Mouse (Mus musculus) neural tube, embryonic 12.5 days (tissue): ENCODE results near the gene Pdzd2. TPM values are rescaled to one million over a fixed set of nuclear protein-coding genes. Genes with fewer than 3 reads are reported as not detected.

ENCODE experiments used
- ATAC-seq: fragments of 200-750 bp; cut with Nextera tagmentation; 2 replicates; pipeline ENCODE4 v1.8.0; 2017; ENCODE audit warnings: low read depth, mild to moderate bottlenecking, moderate TSS enrichment, moderate library complexity; ENCODE audit not compliant: low FRiP score
- H3K27ac ChIP-seq: fragments of 300-500 bp; sonication (generic); 2 replicates; pipeline ENCODE4 v1.5.1; 2016
- H3K27me3 ChIP-seq: fragments of 300-500 bp; sonication (generic); replicated peaks from 2 replicates; pipeline ENCODE4 v1.6.1; 2016; ENCODE audit warnings: mild to moderate bottlenecking
- H3K36me3 ChIP-seq: fragments of 300-500 bp; sonication (generic); 2 replicates; pipeline ENCODE4 v1.6.1; 2016; ENCODE audit warnings: mild to moderate bottlenecking
- H3K4me1 ChIP-seq: fragments of 300-500 bp; sonication (generic); 2 replicates; pipeline ENCODE4 v1.6.1; 2016
- H3K4me2 ChIP-seq: fragments of 300-500 bp; sonication (generic); replicated peaks from 2 replicates; pipeline ENCODE4 v1.6.1; 2016; ENCODE audit warnings: mild to moderate bottlenecking
- H3K4me3 ChIP-seq: fragments of 300-500 bp; sonication (generic); 2 replicates; pipeline ENCODE4 v1.5.1; 2016
- H3K9ac ChIP-seq: fragments of 300-500 bp; sonication (generic); 2 replicates; pipeline ENCODE4 v1.6.1; 2016; ENCODE audit warnings: mild to moderate bottlenecking
- H3K9me3 ChIP-seq: fragments of 300-500 bp; sonication (generic); 2 replicates; pipeline ENCODE4 v1.6.1; 2016; ENCODE audit warnings: mild to moderate bottlenecking
- WGBS: fragments of 180-500 bp; shearing (Covaris S2); methylation state at CpG from one replicate; pipeline ENCODE4 v1.1.7; 2016; 5-methylcytosine and 5-hydroxymethylcytosine counted together
- polyA plus RNA-seq: library from polyadenylated mRNA; unstranded; fragments of >200 nt; fragmentation: Nextera tagmentation; extraction: Ambion mirVana; gene quantifications from 2 replicates; pipeline ENCODE4 v1.2.1, GENCODE M21; 2016

The Pdzd2 gene
- polyA plus RNA-seq, 1 experiment from 2014 or later, result 7.3 TPM

DNA sequence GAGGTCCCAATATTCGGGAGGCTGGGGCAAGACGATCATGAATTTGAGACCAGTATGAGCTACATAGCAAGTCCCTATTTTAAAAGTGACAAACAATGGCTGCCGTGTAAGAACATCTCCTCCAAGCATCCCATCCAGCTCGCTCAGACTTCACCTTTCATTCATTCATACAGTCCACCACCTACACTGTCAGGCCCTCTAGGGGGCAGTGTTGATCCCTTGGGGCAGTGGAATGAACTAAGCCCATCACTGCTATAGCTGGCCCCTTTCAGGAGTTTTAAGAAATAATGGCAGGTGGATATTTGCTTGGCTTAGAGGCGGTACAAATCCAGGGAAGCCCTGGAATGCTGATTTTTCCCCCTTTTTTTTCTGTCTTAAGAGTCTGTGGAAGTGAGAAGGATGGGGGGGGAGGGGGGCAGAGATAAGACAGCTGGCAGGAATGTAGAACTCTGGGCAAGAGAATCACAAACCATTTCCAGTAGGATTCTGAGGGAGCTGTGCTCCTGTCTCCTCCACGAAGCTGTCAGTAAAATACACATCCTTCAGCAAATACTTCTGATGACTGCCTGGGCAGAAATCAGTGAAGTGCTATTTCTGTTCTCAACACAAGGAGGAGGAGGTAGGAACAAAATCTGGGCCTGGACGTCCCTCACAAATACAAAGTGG, 49.9 kb downstream of the Pdzd2 start:
- Histone ChIP-seq H3K4me1 (no peaks in the 10 kb centered on the region), H3K9ac (no peak overlapping the region), H3K9me3 (no peaks in the 10 kb centered on the region), H3K27me3 (no peaks in the 10 kb centered on the region), H3K27ac (no peak overlapping the region), H3K36me3 (no peaks in the 10 kb centered on the region), H3K4me2 (no peak overlapping the region), H3K4me3 (no peak overlapping the region)
- 84% methylated on average over 7 of the region's 7 CpGs for WGBS
- no peak for ATAC-seq

DNA sequence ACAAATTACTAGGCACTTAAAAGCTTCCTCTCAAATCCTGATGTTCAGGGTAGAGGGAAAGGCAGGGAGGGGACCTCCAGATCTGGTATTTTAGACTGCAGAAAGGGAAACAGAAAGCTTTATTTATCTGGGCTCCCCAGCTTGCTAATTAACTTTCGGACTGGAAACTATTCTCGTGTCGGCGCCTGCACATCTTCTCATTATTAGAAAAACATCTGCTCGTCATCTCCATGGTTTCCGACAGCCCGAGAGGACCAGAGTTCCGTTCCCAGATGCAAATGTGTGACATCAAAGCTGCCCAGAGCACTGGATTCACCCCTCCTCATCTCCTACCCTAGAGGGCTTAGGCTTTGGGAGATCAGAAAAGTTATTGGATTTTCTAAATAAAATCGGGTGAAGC, 57.2 kb downstream of the Pdzd2 start:
- ATAC-seq, result no peak
- H3K9ac ChIP-seq, result no peak overlapping the region
- no peak overlapping the region for H3K4me2 ChIP-seq
- H3K27me3 ChIP-seq, result no peaks in the 10 kb centered on the region
- H3K4me3 ChIP-seq, result no peak overlapping the region
- no peaks in the 10 kb centered on the region for H3K9me3 ChIP-seq
- WGBS, result 65% methylated on average over 9 of the region's 9 CpGs
- H3K36me3 ChIP-seq, result no peaks in the 10 kb centered on the region
- H3K4me1 ChIP-seq, result no peaks in the 10 kb centered on the region
- H3K27ac ChIP-seq, result no peak overlapping the region

DNA sequence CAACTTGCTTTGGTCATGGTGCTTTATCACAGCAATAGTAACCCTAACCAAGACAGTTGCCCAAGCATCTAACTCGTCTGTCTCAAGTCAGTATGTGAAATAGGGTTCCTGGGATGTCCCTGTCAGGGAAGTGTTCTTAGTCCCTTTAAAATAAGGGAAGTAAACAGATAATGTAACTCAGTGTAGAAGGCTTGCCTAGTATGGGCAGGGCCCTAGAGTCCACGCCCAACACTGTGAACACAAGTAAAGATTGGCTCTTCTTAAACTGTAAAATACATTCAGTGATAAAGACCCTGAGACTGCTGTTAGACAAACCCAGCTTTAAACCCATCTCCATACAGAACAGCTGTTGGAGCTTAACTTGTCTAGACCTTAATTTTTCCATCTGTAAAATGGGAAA, 57.8 kb downstream of the Pdzd2 start:
- no peaks in the 10 kb centered on the region for H3K36me3 ChIP-seq
- 92% methylated on average over 2 of the region's 2 CpGs for WGBS
- H3K4me3 ChIP-seq, result no peak overlapping the region
- no peaks in the 10 kb centered on the region for H3K4me1 ChIP-seq
- ATAC-seq, result no peak
- H3K9me3 ChIP-seq, result no peaks in the 10 kb centered on the region
- no peak overlapping the region for H3K9ac ChIP-seq
- H3K27me3 ChIP-seq, result no peaks in the 10 kb centered on the region
- H3K27ac ChIP-seq, result no peak overlapping the region
- no peak overlapping the region for H3K4me2 ChIP-seq

DNA sequence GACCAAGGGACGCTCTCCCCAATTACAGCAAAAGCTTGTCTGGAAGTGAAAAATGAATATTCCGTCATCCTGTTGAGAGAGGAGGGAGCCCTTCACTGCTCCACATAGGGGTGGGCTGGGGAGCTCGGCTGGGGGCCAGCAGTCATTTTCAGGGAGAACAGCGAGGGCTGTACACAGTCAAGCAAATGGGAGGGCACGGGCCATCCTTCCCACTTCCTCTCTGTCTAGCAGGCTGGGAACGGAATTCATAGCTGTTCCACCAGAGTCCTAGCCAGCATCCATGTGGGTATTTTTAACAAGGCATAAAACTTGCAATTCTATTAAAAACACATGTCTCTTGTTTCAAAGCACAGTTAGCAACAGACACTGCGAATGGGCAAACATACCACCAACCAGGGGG, 59.0 kb downstream of the Pdzd2 start:
- H3K36me3 ChIP-seq, result no peaks in the 10 kb centered on the region
- no peaks in the 10 kb centered on the region for H3K9me3 ChIP-seq
- ATAC-seq, result no peak
- H3K27ac ChIP-seq, result no peak overlapping the region
- no peak overlapping the region for H3K4me2 ChIP-seq
- H3K4me3 ChIP-seq, result no peak overlapping the region
- no peaks in the 10 kb centered on the region for H3K27me3 ChIP-seq
- H3K9ac ChIP-seq, result no peak overlapping the region
- no peaks in the 10 kb centered on the region for H3K4me1 ChIP-seq
- WGBS, result 68% methylated on average over 7 of the region's 7 CpGs

DNA sequence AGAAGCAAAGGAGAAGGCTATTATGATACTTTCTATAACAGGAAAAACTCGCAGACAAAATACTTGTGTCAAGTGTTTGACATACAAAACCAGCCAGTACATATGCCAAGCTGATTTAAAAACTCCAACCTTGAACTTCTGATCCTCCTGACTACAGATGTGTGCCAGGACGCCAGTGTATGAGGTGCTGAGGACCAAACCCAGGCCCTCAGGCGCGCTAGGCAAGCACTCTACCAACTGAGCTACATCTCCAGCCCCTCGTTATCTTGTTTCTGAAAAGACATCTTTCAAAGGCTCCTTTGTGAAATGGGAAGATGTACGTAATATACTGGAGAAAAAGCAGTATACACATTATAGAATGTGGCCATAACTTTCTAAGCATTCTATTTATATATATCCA, 59.7 kb downstream of the Pdzd2 start:
- no peak overlapping the region for H3K27ac ChIP-seq
- 85% methylated on average over 6 of the region's 6 CpGs for WGBS
- no peaks in the 10 kb centered on the region for H3K4me1 ChIP-seq
- no peaks in the 10 kb centered on the region for H3K9me3 ChIP-seq
- H3K9ac ChIP-seq, result no peak overlapping the region
- no peak overlapping the region for H3K4me3 ChIP-seq
- H3K4me2 ChIP-seq, result no peak overlapping the region
- no peaks in the 10 kb centered on the region for H3K27me3 ChIP-seq
- H3K36me3 ChIP-seq, result no peaks in the 10 kb centered on the region
- no peak for ATAC-seq

DNA sequence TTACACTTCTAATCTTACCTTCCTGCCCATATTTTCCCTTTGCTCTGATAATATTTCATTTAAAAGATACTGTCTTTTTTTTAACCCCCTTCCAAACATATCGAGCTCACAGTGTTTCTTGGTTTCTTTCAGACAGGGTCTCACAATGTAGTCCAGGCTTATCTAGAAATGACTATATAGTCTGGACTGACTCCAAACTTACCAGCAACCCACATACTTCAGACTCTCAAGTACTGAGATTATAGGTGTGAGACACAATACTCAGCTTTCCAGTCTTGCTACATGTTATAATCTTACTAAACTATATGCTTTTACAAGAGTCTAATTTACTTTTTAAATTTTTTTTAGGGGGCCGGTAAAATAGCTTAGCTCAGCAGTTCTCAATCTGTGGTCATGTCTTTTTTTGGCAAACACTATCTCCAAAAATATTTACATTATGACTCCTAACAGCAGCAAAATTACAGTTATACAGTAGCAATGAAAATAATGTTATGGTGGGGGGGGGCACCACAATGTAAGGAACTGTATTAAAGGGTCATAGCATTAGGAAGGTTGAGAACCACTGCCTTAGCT, 61.1 kb downstream of the Pdzd2 start:
- Histone ChIP-seq H3K36me3 (no peaks in the 10 kb centered on the region), H3K4me3 (no peak overlapping the region), H3K9ac (no peak overlapping the region), H3K27ac (no peak overlapping the region), H3K4me1 (no peaks in the 10 kb centered on the region), H3K9me3 (no peaks in the 10 kb centered on the region), H3K27me3 (no peaks in the 10 kb centered on the region), H3K4me2 (no peak overlapping the region)
- no peak for ATAC-seq
- WGBS, result 92% methylated on average over 2 of the region's 2 CpGs

DNA sequence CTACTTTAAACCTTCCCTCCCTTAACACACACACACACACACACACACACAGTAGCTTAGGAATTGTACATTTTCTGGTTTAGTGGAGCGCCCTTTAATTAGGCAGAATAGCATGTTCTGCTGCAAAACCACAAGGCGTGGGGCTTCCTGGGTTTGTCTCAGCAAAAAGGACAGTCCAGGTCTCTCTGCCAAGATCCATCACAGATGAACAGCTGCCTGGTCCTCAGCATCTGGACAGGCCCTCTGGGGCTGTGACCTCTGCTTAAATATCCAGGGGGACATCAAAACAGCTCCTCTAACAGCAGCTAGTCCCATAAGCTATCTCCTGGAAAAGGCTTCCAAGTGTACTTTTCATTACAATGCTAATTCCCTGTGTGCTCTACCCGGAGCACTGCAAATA, 64.4 kb downstream of the Pdzd2 start:
- Histone ChIP-seq H3K4me2 (no peak overlapping the region), H3K27me3 (no peaks in the 10 kb centered on the region), H3K4me3 (no peak overlapping the region), H3K9ac (no peak overlapping the region), H3K9me3 (no peaks in the 10 kb centered on the region), H3K36me3 (no peaks in the 10 kb centered on the region), H3K27ac (no peak overlapping the region), H3K4me1 (no peaks in the 10 kb centered on the region)
- no peak for ATAC-seq
- WGBS, result 81% methylated on average over 3 of the region's 3 CpGs

DNA sequence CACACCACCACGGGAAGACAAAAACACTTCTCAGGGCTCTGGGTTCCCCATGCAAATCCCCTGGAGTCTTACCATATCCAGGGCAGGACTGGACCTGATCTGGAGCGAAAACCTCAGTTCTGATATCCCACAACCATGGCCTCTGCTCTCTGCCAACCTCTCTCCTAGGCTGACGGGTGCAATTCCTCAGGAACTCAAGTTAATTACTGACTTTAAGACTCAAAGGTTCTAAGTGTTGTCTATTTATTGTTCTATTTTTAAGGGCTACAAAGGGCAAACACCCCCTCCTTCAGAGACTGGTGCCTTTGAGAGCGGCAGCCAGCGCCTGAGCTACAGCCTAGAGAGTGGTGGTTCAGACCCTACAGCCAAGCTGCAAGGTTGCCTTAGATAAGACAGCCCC, 65.7 kb downstream of the Pdzd2 start:
- H3K4me1 ChIP-seq, result no peaks in the 10 kb centered on the region
- H3K9ac ChIP-seq, result no peak overlapping the region
- no peak overlapping the region for H3K4me2 ChIP-seq
- no peak for ATAC-seq
- WGBS, result 79% methylated on average over 5 of the region's 5 CpGs
- H3K27ac ChIP-seq, result no peak overlapping the region
- no peaks in the 10 kb centered on the region for H3K36me3 ChIP-seq
- no peaks in the 10 kb centered on the region for H3K27me3 ChIP-seq
- H3K9me3 ChIP-seq, result no peaks in the 10 kb centered on the region
- no peak overlapping the region for H3K4me3 ChIP-seq

DNA sequence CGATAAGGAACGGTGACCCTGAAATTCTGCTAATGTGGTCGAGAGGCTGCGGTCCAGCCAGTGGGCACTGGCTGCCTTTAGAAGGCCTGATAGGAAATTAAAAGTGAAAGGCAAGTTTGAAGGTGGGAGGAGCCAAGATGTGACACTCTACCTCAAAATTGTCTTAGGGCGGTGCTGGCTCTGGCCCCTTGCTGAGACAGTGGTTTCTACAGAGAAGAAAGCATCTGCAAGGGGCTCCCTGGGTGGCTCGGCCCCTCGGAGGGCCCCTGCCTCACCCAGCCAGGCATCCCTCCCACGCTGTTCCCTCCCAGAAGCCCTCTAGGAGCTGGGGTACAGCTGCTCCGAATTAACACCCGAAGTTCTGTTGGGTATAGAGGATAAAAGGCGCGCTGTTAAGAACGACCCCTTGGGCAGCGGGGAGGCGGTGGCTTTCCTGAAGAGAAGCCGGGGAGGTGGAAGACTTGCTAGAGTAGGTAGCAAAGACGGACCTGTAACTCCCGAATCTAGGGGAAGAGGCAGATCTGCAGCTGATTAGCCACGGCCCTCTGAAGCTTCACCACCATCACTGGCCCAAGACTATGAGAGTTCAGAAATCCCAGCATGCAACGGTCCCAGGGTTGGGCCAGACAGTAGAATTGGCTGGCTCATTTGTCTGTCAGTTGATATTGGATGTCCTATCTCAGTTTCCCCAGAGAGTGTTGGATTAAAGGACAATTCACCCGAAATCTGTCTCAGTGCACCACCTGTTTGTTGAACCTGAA, 71.8 kb downstream of the Pdzd2 start:
- H3K4me1 ChIP-seq, result no peaks in the 10 kb centered on the region
- no peaks in the 10 kb centered on the region for H3K27me3 ChIP-seq
- no peak overlapping the region for H3K27ac ChIP-seq
- 0 out of 2 replicates have a peak overlapping the region, but pooled peaks have one; percentile 28 for H3K4me2 ChIP-seq
- WGBS, result 43% methylated on average over 21 of the region's 21 CpGs
- ATAC-seq, result no peak
- H3K9ac ChIP-seq, result no peak overlapping the region
- no peaks in the 10 kb centered on the region for H3K9me3 ChIP-seq
- H3K4me3 ChIP-seq, result no peak overlapping the region
- H3K36me3 ChIP-seq, result no peaks in the 10 kb centered on the region

DNA sequence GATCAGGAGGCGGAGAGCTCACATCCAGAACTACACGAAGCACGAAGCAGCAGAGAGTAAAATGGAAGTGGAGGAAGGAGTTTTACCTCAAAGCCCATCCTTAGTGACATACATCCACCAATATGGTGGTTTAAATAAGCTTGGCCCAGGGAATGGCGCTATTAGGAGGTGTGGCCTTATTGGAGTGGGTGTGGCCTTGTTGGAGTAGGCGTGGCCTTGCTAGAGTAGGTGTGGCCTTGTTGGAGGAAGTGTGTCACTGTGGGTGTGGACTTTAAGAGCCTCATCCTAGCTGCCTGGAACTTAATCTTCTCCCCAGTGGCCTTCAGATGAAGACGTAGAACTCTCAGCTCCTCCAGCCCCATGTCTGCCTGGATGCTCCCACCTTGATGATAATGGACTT, 73.8 kb downstream of the Pdzd2 start:
- Histone ChIP-seq H3K27me3 (no peaks in the 10 kb centered on the region), H3K4me3 (no peak overlapping the region), H3K9me3 (no peaks in the 10 kb centered on the region), H3K9ac (no peak overlapping the region), H3K4me1 (no peaks in the 10 kb centered on the region), H3K4me2 (no peak overlapping the region), H3K36me3 (no peaks in the 10 kb centered on the region), H3K27ac (no peak overlapping the region)
- ATAC-seq, result no peak
- WGBS, result 91% methylated on average over 6 of the region's 6 CpGs

DNA sequence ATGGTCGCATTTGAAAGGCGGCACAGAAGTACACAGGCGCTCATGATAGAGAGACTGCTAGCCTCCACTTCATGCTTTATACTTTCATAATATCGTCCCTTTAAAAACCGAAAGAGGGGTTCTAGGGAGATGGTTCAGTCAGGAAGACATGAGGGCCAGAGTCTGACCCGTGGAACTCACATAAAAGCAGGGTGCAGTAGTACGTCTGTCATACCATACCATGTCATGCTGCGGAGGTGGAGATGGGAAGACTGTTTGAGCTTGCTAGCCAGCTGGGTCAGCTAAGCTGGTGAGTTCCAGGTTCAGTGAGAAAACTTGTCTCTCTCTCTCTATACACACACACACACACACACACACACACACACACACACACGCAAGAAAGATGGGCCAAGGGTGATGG, 76.4 kb downstream of the Pdzd2 start:
- Histone ChIP-seq H3K27ac (no peak overlapping the region), H3K4me1 (no peaks in the 10 kb centered on the region), H3K4me2 (no peak overlapping the region), H3K9ac (no peak overlapping the region), H3K36me3 (no peaks in the 10 kb centered on the region), H3K9me3 (no peaks in the 10 kb centered on the region), H3K4me3 (no peak overlapping the region), H3K27me3 (no peaks in the 10 kb centered on the region)
- WGBS, result 90% methylated on average over 9 of the region's 9 CpGs
- ATAC-seq, result no peak

DNA sequence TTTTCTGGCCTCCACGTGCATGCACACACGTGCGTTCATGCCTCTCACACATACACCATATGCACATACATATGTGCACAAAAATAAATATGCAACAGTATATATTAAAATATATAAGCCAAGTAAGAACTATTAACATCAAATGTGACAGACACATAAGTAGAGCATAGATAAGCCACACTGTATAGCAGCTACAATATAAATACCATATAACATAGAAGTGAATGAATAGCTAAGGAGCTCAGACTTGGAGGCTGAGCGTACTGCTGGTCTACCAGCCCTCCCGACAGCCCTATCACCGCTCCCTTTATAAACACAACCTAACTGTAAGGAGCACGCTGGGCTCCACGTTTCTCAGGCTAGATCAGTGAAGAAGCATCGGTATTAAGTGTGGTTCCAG, 79.4 kb downstream of the Pdzd2 start:
- no peaks in the 10 kb centered on the region for H3K9me3 ChIP-seq
- no peak overlapping the region for H3K4me2 ChIP-seq
- H3K27me3 ChIP-seq, result no peaks in the 10 kb centered on the region
- no peak for ATAC-seq
- no peak overlapping the region for H3K9ac ChIP-seq
- no peaks in the 10 kb centered on the region for H3K36me3 ChIP-seq
- 92% methylated on average over 9 of the region's 9 CpGs for WGBS
- H3K4me1 ChIP-seq, result no peaks in the 10 kb centered on the region
- no peak overlapping the region for H3K4me3 ChIP-seq
- no peak overlapping the region for H3K27ac ChIP-seq
